Mouse (Mus musculus): ENCODE data around the gene Mmd2.

- TF ChIP-seq CTCF (IDR thresholded peaks at IDR 0.05; ENCODE audit: low read depth, low read length) = no peak
- no peak for TF ChIP-seq POLR2A (IDR thresholded peaks at IDR 0.05; ENCODE audit: borderline replicate concordance, low read depth, low read length)
Measured at GRCm38 (mm10) chr5:142518973-142519372, 89.6 kb downstream of the Mmd2 start.

Data from bone marrow macrophage, adult 2 months (primary cell).